Mouse (Mus musculus) spleen, postnatal 14 days (tissue): ENCODE data around the gene Amotl1.

Experiments
- DNase-seq, 2 experiments: peaks; one replicate each; pipeline ENCODE4 v3.0.0; 2021 to 2022; ENCODE audit warnings: low spot score in 2 of 2

Gene Amotl1

GRCm38 (mm10) chr9:14547584-14548365 lies 97.1 kb downstream of the Amotl1 start:
- no peak for DNase-seq

DNA sequence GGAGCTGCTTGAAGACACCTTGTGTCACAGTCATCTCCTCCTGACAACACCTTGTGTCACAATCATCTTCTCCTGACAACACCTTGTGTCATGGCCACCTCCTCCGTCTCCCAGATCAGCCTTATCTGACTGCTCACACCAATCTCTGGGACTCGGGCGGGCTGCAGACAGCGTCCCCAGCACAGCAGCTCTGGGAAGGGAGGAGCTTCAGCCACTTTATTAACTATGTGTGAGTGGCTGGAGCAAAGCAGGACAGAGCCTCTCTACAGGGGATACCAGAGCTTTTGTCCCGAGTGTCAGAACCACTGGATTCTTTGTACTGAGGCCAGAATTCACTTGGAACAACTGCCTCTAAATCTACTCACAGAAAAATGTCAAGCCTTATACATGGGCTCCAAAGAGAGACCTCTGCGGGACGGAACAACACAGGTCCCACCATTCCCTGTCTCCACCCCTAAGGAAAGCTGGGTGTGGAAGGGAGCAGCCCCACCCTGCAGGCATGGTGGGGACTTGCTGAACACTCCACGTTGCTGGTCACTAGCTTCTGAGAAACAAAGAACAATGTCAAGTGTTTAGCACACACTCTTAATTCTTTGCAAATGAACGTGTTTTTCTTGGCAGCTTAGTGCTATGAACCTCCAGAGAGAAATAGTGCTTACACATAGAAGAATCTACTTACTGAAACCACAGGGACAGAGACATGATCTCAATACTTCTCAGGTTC lies 100.7 kb downstream of the Amotl1 start:
- no peak for DNase-seq

- no peak for DNase-seq
Measured at GRCm38 (mm10) chr9:14534833-14535456, 109.9 kb downstream of the Amotl1 start.

DNA sequence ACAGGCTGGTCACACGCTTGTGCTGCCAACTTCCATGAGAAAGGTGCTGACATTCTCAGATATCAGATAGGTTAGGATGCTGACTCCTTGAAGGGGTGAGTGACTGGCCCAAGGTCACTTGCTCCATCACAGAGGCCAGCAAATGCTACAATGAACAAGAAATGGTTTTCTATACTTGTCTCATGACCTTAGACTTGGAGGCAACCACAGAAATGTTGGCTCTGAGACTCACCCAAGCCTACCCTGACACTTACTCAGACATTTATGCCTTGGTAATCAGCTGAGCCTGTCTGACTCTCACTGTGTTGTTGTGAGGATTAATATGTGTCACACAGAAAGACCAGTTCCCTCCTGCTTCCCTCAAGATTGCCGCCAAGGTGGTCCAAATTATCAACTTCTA lies 111.2 kb downstream of the Amotl1 start:
- DNase-seq = no peak

- no peak for DNase-seq
Measured at GRCm38 (mm10) chr9:14532283-14532682, 112.6 kb downstream of the Amotl1 start.

DNA sequence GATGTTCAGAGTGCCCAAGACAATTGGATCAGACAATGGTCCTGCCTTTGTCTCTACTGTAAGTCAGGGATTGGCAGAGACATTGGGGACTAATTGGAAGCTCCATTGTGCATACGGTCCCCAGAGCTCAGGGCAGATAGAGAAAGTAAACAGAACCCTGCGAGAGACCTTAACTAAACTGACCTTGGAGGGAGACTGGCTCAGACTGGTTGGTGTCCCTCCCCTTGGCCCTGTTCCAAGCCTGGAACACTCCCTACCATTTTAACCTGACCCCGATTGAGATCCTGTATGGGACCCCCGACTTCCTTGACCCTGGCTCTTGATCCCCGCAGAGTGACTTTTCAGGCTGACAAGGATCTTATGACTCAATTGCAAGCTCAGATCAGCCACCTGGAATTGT lies 114.9 kb downstream of the Amotl1 start:
- no peak for DNase-seq

GRCm38 (mm10) chr9:14523408-14524043 lies 121.3 kb downstream of the Amotl1 start:
- DNase-seq = peak; percentile 30 to 50

- no peak for DNase-seq
Measured at GRCm38 (mm10) chr9:14521695-14522094, 123.2 kb downstream of the Amotl1 start.

- DNase-seq = no peak
Measured at GRCm38 (mm10) chr9:14520971-14521670, 123.7 kb downstream of the Amotl1 start.

DNA sequence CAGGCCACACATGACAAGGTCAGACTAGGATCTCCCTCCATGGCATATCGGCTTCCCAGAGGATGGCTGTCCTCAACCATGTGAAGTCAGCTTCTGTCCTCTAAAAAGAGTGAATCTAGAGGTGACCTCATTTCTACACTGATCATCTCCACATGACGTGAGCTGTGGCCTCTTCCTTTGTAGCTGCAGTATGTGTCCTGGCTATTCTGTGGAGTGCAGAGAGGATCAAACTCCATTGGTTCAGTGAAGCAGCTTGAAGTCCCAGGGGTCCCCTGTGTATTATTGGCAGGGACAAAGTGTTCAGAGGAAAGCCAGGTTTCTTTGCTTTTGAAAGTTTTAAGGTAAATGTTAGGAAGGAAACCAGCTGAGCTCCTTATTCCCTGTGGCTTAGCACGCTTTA lies 126.8 kb downstream of the Amotl1 start:
- no peak for DNase-seq

DNA sequence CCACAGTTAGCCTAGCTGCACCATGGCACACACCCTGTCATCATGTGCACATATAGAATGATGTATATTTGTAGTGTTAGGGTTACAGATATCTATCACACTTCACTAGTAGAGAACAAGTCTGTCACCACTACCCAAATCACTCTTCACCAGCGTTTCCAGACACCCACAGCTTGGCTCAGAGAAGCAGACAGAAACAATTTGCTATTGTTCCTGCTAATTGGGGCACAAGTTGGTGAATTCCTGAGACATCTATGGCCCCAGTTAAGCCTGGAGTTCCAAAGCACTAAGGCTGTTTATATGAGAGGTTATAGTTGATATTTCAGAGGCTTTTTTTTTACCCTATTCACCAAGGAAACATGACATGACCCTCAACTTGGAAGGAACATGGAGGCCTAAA lies 127.6 kb downstream of the Amotl1 start:
- no peak for DNase-seq

DNA sequence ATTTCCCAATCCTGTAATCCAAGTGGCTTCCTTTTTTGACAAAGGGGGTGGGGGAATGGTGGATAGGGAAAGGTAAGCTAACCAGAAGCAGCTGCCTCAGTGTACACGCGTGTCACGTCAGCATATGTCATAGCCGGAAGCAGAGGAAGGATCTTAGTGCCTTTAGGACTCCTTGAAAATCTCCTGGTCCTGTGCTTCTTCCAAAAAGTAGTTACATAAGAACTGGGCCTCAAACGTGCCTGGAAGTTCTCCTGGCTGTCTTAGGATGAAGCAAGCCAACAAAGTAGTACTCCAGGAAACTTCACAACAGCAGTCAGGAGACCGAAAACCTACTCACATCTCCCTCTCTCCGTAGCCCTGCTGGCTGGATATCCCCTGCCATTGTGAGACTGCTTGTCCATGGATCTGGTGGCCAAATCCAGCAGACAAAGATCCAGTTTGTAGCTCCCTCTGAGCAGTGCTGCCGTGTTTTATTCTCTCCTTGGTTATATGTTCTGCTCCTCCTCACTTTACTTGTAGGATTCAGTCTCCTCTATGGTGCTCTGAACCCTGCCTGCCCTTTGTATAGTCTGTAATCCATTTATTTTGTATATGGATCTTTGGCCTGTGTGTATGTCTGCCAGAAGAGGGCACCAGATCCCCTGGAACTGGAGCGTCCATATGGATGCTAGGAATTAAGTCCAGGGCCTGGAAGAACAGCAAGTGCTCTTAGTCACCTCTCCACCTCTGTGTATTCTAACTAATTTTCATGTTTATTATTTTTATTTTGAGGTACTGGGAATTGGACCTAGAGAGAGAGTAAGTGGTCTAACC lies 132.0 kb downstream of the Amotl1 start:
- DNase-seq = no peak

- no peak for DNase-seq
Measured at GRCm38 (mm10) chr9:14500916-14501424, 143.9 kb downstream of the Amotl1 start.

GRCm38 (mm10) chr9:14500023-14500915 lies 144.6 kb downstream of the Amotl1 start, which contains the start of the genes Kdm4d and Cwc15:
Gene Kdm4d (minus strand): TSS chr9:14500482.
Gene Cwc15 (plus strand): TSS chr9:14500617.
- DNase-seq = peak; percentile 82 to 91

- no peak for DNase-seq
Measured at GRCm38 (mm10) chr9:14498896-14499705, 145.8 kb downstream of the Amotl1 start.
